Mouse (Mus musculus): ENCODE data around the gene Cox19. TPM values are rescaled to one million over a fixed set of nuclear protein-coding genes. Genes with fewer than 3 reads are reported as not detected.

Cox19 gene
- total RNA-seq, 2 experiments from 2014 or later, result 82.2 to 91.1 TPM

DNA sequence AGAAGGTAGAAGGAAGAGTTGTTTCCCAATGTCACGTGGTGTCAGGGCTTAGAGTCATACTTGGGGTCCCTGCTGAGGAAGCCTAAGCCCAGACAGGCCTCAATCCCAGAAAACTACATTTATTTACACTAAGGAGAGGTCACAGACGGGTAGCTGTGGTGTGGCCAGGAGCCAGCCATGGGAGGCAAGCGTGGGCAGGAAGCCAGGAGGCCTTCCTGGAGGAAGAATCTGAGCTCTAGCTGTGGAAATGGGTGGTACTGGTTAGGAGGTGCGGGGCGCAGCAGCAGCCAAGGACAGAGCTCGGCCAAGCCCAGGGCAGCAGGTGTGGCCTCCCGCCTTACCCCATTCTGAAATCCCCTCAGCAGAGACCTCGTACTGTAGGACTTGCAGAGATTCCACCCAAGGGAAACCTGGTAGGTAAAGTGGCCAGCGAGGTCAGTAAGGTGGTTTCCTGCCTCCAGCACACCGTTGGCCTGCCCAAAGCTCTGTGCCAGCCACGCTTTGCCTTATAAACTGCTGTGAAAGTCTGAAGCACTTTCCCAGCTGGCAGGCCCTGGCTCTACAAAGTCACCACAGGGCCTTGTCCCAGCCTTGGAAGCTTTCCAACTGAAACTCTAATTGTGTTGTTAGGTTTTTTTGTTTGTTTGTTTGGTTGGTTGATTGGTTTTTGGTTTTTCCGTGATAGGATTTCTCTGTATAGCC, 36.1 kb downstream of the Cox19 start:
- DNase-seq (ENCODE audit: low spot score), result no peak
- intact Hi-C loops (cut with DNase I), result no loop called here

DNA sequence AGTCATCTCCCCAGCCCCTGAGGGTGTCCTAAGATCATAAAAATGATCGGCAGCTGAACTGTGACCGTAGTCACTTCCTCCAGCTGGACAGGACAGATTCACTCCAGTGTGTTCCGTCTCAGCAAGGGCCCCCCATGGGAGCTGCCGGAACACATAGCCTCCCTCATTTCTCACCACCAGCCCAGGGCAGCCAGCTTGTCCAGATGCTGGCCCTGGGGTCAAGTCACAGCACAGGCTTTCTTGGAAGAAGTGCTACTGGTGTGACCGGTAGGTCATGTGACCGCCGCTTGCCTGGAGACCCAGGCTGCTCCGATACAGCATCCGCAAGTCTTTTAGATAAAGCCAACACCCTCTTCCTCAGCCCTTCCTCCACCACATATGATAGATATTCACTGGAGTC, 37.7 kb downstream of the Cox19 start:
- no peak for DNase-seq (ENCODE audit: low spot score)
- intact Hi-C loops (cut with DNase I), result no loop called here

DNA sequence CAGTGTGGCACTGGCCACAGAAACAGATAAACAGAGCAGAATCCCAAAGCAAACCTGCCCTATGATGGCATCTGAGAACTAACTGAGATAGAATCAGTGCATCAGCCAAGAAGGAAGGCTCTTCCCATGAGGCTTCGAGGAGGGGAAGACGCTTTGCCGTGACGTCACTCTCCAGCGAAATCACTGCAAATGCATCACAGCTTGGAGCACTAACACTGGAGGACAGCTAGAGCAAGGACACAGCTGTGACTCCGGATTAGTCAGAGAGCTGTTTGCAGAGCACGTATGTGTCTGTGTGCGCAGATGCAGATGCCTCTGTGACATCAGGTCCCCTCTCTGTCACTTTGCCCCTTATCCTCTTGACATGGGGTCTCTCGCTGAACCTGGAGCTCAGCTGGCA, 39.4 kb downstream of the Cox19 start:
- DNase-seq (ENCODE audit: low spot score), result no peak
- intact Hi-C loops (cut with DNase I), result no loop called here

DNA sequence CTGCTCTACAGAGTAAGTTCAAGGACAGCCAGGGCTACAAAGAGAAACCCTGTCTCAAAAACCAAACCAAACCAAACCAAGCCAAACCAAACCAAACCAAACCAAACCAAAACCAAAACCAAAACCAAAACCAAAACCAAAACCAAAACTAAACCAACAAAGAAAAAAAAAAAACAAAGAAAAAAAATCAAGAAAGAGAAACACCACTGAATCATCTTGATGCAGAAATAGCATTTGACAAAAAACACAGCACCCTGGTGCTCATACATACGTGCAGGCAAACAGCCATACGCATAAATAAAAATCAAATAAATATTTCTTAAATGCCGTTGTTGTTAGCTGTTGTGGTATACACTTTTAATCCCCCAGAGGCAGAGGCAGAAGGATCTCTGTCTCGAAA, 40.7 kb downstream of the Cox19 start:
- no peak for DNase-seq (ENCODE audit: low spot score)
- intact Hi-C loops (cut with DNase I), result no loop called here

DNA sequence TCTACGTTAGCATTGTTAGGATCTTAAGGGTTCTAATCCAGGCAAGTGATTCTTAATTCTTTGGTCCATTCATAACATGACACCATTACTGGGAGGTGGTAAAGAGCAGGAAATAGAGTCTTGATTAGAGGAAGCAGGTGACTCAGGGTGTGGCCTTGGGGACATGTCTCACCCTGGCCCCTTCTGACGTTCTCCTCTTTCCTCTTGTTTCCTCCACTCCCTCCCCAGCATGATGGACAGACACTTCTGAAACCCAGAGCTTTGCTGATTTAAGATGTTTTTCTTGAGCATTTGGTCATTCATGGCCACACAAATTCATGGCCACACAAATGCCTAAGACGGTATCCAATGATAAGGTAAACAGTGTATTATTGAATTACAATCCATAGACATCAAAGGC, 41.3 kb downstream of the Cox19 start:
- DNase-seq (ENCODE audit: low spot score), result no peak
- intact Hi-C loops (cut with DNase I), result no loop called here

DNA sequence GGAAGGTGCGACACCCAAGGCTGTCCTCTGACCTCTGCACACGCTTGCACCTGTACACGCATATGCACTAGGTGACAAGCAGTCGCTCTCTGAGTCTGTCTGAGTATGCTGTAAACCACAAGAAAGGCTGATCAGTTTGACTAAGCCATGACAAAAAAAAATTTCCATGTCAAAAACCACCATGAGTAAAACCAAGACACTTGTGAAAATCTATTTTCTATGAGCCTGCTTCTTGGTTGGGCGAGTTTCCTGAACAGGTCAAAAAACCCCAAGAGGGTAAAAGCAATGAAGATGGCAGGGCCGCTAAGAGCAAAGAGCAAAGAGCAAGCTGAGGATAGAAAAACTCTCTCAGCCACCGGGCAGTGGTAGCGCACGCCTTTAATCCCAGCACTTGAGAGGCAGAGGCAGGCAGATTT, 47.6 kb downstream of the Cox19 start:
- intact Hi-C loops (cut with DNase I), result no loop called here
- no peak for DNase-seq (ENCODE audit: low spot score)

DNA sequence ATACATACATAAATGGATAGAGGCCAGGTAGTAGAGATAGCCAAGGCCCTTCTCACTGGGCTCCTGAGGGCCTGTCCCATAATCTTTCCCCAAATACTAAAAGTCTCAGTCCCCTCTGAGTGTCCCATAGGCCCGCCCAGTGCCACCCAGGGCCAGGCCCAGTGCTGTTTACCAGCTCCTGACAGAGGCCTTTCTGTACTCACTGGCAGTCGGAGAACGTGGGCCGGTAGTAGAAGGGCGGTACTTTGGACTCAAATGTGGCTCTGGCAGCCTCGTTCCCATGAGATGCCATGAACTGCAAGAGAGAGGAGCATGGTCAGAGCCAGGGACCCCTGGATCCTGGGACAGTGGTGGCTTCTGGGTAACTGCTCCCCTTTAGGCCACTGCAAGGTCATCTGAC, 49.1 kb downstream of the Cox19 start:
- DNase-seq (ENCODE audit: low spot score), result no peak
- intact Hi-C loops (cut with DNase I), result no loop called here

DNA sequence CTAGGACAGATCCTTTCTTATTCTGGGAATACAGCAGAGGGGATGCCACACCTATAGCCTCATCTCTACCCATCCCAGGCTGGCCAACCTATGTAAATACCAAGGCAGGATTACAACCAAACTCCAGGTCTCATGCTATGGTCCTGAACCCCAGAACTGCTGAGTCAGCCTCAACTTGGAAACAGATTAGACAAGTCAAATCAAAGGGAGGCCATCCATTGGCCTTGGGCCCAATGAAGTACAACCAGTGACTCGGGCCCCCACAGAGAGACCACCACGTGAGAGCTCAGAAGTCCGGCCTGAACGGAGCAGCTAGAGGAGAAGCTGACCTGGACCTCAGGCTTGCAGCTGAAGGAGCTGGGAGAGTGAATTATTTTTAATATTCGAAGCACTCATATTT, 53.5 kb downstream of the Cox19 start:
- no peak for DNase-seq (ENCODE audit: low spot score)

DNA sequence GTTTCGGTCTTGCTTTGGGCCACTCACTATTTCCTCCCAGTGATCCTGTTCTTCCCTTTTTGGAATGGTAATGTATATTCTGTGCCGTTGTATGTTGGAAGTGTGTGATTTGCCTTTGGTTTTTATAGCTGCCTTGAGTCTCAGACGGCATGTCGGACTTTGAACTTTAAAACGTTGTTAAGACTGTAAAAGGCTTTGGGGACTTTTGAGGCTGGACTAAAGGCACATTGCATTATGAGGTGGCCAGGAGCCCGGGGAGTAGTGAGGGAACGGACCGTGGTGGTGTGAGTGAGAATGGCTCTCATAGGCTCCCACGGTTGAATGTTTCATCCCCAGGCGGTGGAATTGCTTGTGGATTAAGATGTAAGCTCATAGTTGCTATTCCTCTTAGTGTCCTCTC, 54.1 kb downstream of the Cox19 start:
- DNase-seq (ENCODE audit: low spot score), result no peak
- intact Hi-C loops (cut with DNase I), result no loop called here

More for the DNA sequence above, 53.5 kb downstream of the Cox19 start:
- intact Hi-C loops (cut with DNase I), result no loop called here

DNA sequence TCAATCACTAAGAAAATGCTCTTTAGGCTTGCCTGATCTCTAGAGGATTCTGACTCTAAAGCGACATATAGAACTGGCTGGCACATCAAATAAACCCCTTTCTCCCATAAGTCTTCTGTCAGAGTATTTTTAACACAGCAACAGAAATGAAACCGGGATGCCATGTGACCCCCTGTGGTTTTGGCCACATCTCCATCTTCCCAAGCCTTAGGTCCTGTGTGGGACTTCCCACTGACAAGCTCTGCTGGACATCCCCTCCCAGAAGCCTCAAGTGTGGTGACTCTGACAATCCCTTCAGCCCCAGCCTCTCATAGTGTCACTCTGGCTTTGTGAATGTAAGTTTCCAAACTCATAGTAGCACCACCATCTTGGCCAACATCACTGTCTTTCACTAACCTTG, 57.1 kb downstream of the Cox19 start:
- intact Hi-C loops (cut with DNase I), result no loop called here
- DNase-seq (ENCODE audit: low spot score), result no peak

DNA sequence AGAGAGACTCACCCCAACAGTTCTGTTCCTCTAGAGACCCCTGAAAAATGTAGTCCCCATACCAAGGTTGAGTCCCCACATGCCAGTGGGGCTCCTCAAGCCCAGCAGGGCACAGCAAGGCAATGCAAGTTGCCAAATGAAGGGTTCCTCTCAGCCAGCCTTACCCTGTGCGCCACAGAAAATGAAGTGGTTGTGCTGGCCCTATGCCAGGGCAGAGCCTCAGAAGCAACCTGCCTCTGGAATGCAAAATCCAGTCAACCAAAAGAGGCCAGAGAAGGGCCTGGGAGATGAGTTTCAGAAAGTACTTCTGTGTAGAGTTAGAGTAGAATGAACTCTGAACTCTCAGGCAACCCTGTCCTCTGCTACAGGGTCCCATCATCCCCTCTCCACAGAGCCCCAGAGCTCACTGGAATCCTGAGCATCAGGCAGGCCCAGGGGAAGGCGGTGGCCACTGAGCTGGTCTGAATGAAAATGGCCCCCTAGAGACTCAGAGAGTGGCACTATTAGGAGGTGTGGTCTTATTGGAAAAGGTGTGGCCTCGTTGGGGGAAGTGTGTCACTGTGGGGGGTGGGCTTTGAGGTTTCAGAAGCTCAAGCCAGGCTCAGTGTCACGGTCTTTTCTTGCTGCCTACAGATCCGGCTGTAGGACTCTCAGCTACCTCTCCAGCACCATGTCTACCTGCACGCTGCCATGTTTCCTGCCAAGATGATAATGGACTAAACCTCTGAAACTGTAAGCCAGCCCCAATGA, 59.2 kb downstream of the Cox19 start:
- intact Hi-C loops (cut with DNase I), result no loop called here
- no peak for DNase-seq (ENCODE audit: low spot score)

DNA sequence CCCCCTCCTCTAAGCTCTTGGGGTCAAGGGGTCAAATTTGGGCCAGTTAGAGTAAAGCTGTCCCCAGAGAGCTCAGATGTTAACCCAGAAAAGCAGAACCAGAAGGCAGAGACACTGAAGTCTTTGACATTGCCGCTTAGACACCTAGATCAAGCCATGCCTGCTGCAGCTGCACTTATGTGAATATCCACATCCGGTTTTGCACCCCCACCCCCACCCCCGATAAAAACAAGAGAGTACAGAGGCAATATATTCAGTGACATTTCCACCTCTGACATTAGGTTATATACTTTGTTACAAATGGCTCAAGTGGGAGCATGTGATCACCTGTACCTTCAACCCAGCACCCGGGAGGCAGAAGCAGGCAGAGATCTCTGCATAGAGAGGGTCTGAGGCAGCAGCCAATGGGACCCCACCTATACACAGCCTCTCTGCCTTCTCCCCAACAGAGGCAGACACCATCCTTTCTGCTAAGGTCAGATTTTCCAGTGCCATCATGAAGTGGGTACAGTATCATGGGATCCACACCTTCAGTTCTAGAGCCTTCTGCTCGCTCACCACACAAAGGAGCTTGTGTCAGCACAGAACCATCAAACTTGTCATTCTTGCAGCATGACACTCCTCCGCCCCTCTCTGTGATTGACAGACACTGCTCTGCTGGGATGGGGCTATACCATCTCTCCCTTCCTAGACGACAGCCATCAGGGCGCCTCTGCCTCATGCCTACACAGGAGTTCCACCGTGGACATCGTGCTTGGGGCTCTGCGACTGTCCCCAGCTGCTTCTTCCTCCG, 60.6 kb downstream of the Cox19 start:
- no peak for DNase-seq (ENCODE audit: low spot score)
- intact Hi-C loops (cut with DNase I), result no loop called here

DNA sequence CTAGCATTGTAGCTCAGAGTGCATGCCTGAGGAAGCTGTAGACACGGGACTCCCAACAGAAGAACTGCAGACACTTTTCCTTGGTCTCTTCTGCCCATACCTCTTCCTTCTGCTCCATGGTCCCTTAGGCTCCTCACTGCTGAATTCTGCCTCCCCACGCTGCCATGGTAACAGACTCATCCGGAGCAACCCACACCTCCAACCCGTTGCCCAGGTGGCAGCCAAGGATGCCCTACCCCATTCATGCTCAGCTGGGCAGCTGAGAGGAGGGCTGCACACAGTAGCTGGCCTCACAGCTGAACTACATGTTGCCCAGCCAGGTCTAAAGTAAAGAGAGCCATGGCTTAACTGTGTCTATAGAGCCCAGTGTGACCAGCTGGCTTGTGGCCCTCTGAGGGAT, 62.6 kb downstream of the Cox19 start:
- DNase-seq (ENCODE audit: low spot score), result no peak
- intact Hi-C loops (cut with DNase I), result no loop called here

DNA sequence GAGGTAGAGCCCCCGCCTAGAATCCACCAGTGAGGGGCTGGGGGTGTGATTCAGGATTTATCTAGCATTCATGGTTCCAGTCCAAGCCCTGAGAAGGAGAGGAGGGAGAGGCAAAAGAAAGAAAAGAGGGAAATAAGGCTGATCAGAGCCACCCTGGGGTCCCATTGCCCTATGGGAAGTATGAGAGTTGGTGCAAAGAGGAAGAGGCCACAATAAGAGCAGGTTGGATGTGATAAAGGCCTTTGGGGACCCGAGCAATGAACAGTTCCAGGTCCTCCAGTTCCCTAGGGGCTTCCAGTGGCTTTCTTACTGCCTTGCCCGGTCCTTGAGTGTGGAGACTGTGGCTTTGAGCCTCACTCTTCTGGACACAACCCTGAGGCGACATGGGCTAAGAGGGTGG, 63.4 kb downstream of the Cox19 start:
- no peak for DNase-seq (ENCODE audit: low spot score)
- intact Hi-C loops (cut with DNase I), result no loop called here

DNA sequence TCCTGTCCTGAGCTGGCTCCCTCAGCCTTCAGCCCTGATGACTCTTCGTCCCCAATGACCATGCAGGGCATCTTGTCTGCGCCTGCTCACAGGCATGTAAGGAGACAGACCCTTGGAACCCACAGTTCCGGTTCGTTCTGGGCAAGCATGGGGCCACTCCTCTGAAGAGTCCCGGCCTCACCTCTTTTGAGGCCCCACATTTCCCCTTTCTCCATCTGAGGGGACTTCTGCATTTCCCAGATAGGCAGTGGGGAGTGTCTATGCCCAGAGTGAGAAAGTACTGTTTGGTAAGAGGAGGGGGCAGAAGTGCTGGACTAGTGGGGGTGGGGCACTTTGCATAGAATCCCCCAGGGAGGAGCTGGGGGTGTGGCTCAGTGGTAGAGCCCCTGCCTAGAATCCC, 64.1 kb downstream of the Cox19 start:
- no peak for DNase-seq (ENCODE audit: low spot score)
- intact Hi-C loops (cut with DNase I), result no loop called here

Small RNA genes within 50 kb of the gene (microRNA-seq; reads per million reads assigned to microRNA genes)
- gene Mir339, result 423 reads per million, percentile 74 among the genes with 10 or more reads in this experiment

Other genes starting within 250 kb of the Cox19 start
- 1 to 10 TPM; 1.7 to 2.5 TPM for gene Prkar1b, start 201.4 kb downstream of the Cox19 start, total RNA-seq (2021)
- 10 to 100 TPM; 14.5 to 21.9 TPM for gene Dnaaf5, start 201.2 kb downstream of the Cox19 start, total RNA-seq (2021)
- gene Sun1, start 150.8 kb downstream of the Cox19 start, total RNA-seq (2021), result 10 to 100 TPM; 42.4 to 53.7 TPM
- 10 to 100 TPM; 40.9 to 45.2 TPM for gene Get4, start 99.1 kb downstream of the Cox19 start, total RNA-seq (2021)
- gene Adap1, start 25.8 kb downstream of the Cox19 start, total RNA-seq (2021), result 1 to 10 TPM; 1.4 to 1.5 TPM
- not detected for gene Cyp2w1, start 1.2 kb upstream of the Cox19 start, total RNA-seq (2021)
- gene Gpr146, start 26.3 kb upstream of the Cox19 start, total RNA-seq (2021), result 10 to 100 TPM; 35.3 to 58.5 TPM
- gene C130050O18Rik, start 53.9 kb upstream of the Cox19 start, total RNA-seq (2021), result under 1 TPM; 0.70 to 0.78 TPM
- 1 to 10 TPM; 1.3 to 2.1 TPM for gene Gper1, start 71.7 kb upstream of the Cox19 start, total RNA-seq (2021)
- gene 3110082I17Rik, start 109.1 kb upstream of the Cox19 start, total RNA-seq (2021), result 1 to 10 TPM; 5.0 to 5.3 TPM
- 10 to 100 TPM; 15.1 to 16.5 TPM for gene Zfand2a, start 133.1 kb upstream of the Cox19 start, total RNA-seq (2021)
- not detected for gene Uncx, start 192.1 kb upstream of the Cox19 start, total RNA-seq (2021)